Mouse (Mus musculus): ENCODE results near the gene Tmem270. TPM values are rescaled to one million over a fixed set of nuclear protein-coding genes. Genes with fewer than 3 reads are reported as not detected.

Tmem270 gene
- not detected in 2 replicates for polyA plus RNA-seq (2015; fragmentation: Nextera tagmentation; extraction: Ambion mirVana)

GRCm38 (mm10) chr5:134906633-134907032 lies at the start of gene Tmem270:
Gene Tmem270 (minus strand): TSS chr5:134906733.

GRCm38 (mm10) chr5:134946857-134947255 lies 40.3 kb upstream of the Tmem270 start, which contains the start of gene Cldn4:
Gene Cldn4 (minus strand): TSS chr5:134946934.

GRCm38 (mm10) chr5:134932179-134932902 lies 25.8 kb upstream of the Tmem270 start, which contains the start of gene Mettl27:
Gene Mettl27 (plus strand): TSS chr5:134932368.

GRCm38 (mm10) chr5:134915311-134915710 lies 8.8 kb upstream of the Tmem270 start, which contains the start of gene Cldn13:
Gene Cldn13 (minus strand): TSS chr5:134915526.

Other genes starting within 250 kb of the Tmem270 start
- 4.6 and 5.1 TPM in 2 replicates for gene Limk1, start 218.1 kb downstream of the Tmem270 start, polyA plus RNA-seq (2015; fragmentation: Nextera tagmentation; extraction: Ambion mirVana)
- gene Eln, start 159.4 kb downstream of the Tmem270 start, polyA plus RNA-seq (2015; fragmentation: Nextera tagmentation; extraction: Ambion mirVana) = 512 and 553 TPM in 2 replicates
- gene Cldn13, start 8.8 kb upstream of the Tmem270 start, polyA plus RNA-seq (2015; fragmentation: Nextera tagmentation; extraction: Ambion mirVana) = 0.12 and 0.40 TPM in 2 replicates
- gene Mettl27, start 25.6 kb upstream of the Tmem270 start, polyA plus RNA-seq (2015; fragmentation: Nextera tagmentation; extraction: Ambion mirVana) = 30.7 and 39.8 TPM in 2 replicates
- 118 and 122 TPM in 2 replicates for gene Cldn4, start 40.2 kb upstream of the Tmem270 start, polyA plus RNA-seq (2015; fragmentation: Nextera tagmentation; extraction: Ambion mirVana)
- 2.2 and 2.6 TPM in 2 replicates for gene Cldn3, start 79.5 kb upstream of the Tmem270 start, polyA plus RNA-seq (2015; fragmentation: Nextera tagmentation; extraction: Ambion mirVana)
- gene Abhd11, start 102.4 kb upstream of the Tmem270 start, polyA plus RNA-seq (2015; fragmentation: Nextera tagmentation; extraction: Ambion mirVana) = 40.6 and 47.1 TPM in 2 replicates
- gene Stx1a, start 116.7 kb upstream of the Tmem270 start, polyA plus RNA-seq (2015; fragmentation: Nextera tagmentation; extraction: Ambion mirVana) = 4.9 and 5.1 TPM in 2 replicates
- gene Dnajc30, start 157.5 kb upstream of the Tmem270 start, polyA plus RNA-seq (2015; fragmentation: Nextera tagmentation; extraction: Ambion mirVana) = 24.4 and 27.1 TPM in 2 replicates
- gene Bud23, start 158.2 kb upstream of the Tmem270 start, polyA plus RNA-seq (2015; fragmentation: Nextera tagmentation; extraction: Ambion mirVana) = 50.1 and 52.7 TPM in 2 replicates
- 2.3 and 2.5 TPM in 2 replicates for gene Vps37d, start 171.5 kb upstream of the Tmem270 start, polyA plus RNA-seq (2015; fragmentation: Nextera tagmentation; extraction: Ambion mirVana)
- gene Mlxipl, start 183.2 kb upstream of the Tmem270 start, polyA plus RNA-seq (2015; fragmentation: Nextera tagmentation; extraction: Ambion mirVana) = 0.31 and 2.9 TPM in 2 replicates
- 12.4 and 13.0 TPM in 2 replicates for gene Tbl2, start 242.9 kb upstream of the Tmem270 start, polyA plus RNA-seq (2015; fragmentation: Nextera tagmentation; extraction: Ambion mirVana)